24 mouse cellular contexts compared by ENCODE assay signal in genomic region chr1:182112385-182112784, GRCm38 (mm10). TPM values are rescaled to one million over a fixed set of nuclear protein-coding genes. Genes with fewer than 3 reads are reported as not detected.
DNase-seq lines count a peak whose midpoint lies in the region; ATAC-seq and TF ChIP-seq lines count a peak whose summit lies in the region.
"Had no signal": no experiment of that assay in that cellular context is flagged by ENCODE, and none has a peak within 500 bp of the region (broad histone marks: within the 10 kb centered on the region; RNA-seq: fewer than 3 reads in every experiment).

No protein-coding gene starts in this region.

- no peak for DNase-seq in heart, embryonic 10.5 days (ENCODE audit: low spot score)
- DNase-seq in CH12.LX (ENCODE audit: extremely low read depth) (peak; percentile 61), R1 (ENCODE audit: low read depth, low spot score) (peak; percentile 54)
- DNase-seq in B cell, adult 2 months, result no peak
- no peak for DNase-seq in kidney, adult 18-20 months
- DNase-seq: forebrain, postnatal 0 days; gastrocnemius, postnatal 25 days had no signal

- no peak; the same call in none of the 2 replicates for TF ChIP-seq RAD21 in CH12.LX (IDR thresholded peaks at IDR 0.05; ENCODE audit: low read depth, low read length)

- H3K27ac ChIP-seq in heart, embryonic 10.5 days, result peak overlapping the region; percentile 60; the same call in 1 of the 2 replicates
- H3K27ac ChIP-seq in heart, embryonic 12.5 days (ENCODE audit: poor library complexity, severe bottlenecking), result no peak overlapping the region
- no peak overlapping the region for H3K27ac ChIP-seq in intestine, embryonic 15.5 days
- no peak overlapping the region for H3K27ac ChIP-seq in intestine, embryonic 16.5 days (ENCODE audit: low read length)
- peak overlapping the region; percentile 99 for H3K27ac ChIP-seq in CH12.LX (ENCODE audit: insufficient read depth, low read depth)
- H3K27ac ChIP-seq: forebrain, embryonic 12.5 days; hindbrain, embryonic 12.5 days; hindbrain, postnatal 0 days had no signal

- no peaks in the 10 kb centered on the region for H3K36me3 ChIP-seq in heart, embryonic 10.5 days
- no peaks in the 10 kb centered on the region for H3K36me3 ChIP-seq in heart, embryonic 12.5 days
- H3K36me3 ChIP-seq in intestine, embryonic 15.5 days, result no peaks in the 10 kb centered on the region
- H3K36me3 ChIP-seq in intestine, embryonic 16.5 days (ENCODE audit: control insufficient read depth, insufficient read depth, low read length), result no peaks in the 10 kb centered on the region
- H3K36me3 ChIP-seq in CH12.LX (replicated peaks in 1 of 2; ENCODE audit: control insufficient read depth in 1 of 2, insufficient read depth in 1 of 2, low read length in 1 of 2), result no peaks in the 10 kb centered on the region
- H3K36me3 ChIP-seq: forebrain, embryonic 12.5 days; G1E; heart, embryonic 15.5 days; hindbrain, embryonic 12.5 days had no signal

- H3K4me3 ChIP-seq in heart, embryonic 10.5 days, result no peak overlapping the region
- no peak overlapping the region for H3K4me3 ChIP-seq in heart, embryonic 12.5 days
- H3K4me3 ChIP-seq in intestine, embryonic 15.5 days (replicated peaks), result no peak overlapping the region
- no peak overlapping the region for H3K4me3 ChIP-seq in intestine, embryonic 16.5 days (ENCODE audit: low read length)
- H3K4me3 ChIP-seq in CH12.LX (replicated peaks in 1 of 3; ENCODE audit: low read depth in 2 of 3, low read length in 2 of 3, poor library complexity in 1 of 3), result no peak overlapping the region
- H3K4me3 ChIP-seq: forebrain, embryonic 12.5 days; gastrocnemius, adult 2 months; heart, embryonic 15.5 days; hindbrain, embryonic 12.5 days had no signal

- no peak for ATAC-seq in heart, embryonic 12.5 days (ENCODE audit: insufficient number of reproducible peaks, low FRiP score)
- peak; percentile 21; the same call in 1 of the 2 replicates for ATAC-seq in intestine, embryonic 15.5 days
- no peak; the same call in 1 of the 2 replicates for ATAC-seq in intestine, embryonic 16.5 days
- ATAC-seq: activated CD4-positive, CD25-positive, alpha-beta regulatory T cell, adult 4 months; forebrain, postnatal 0 days; hindbrain, postnatal 0 days had no signal

- 82% methylated on average over 15 of the region's 15 CpGs for WGBS in heart, embryonic 10.5 days
- WGBS in heart, embryonic 12.5 days, result 81% methylated on average over 15 of the region's 15 CpGs
- WGBS in intestine, embryonic 15.5 days, result 69% methylated on average over 15 of the region's 15 CpGs
- WGBS in intestine, embryonic 16.5 days, result 78% methylated on average over 15 of the region's 15 CpGs

- H3K79me2 ChIP-seq in CH12.LX (replicated peaks; ENCODE audit: control insufficient read depth, extremely low read depth, insufficient read depth, poor library complexity, severe bottlenecking), result no peaks in the 10 kb centered on the region

- TF ChIP-seq CTCF in CH12.LX (conservative IDR thresholded peaks at IDR 0.05 in 1 of 2, IDR thresholded peaks at IDR 0.05 in 1 of 2; ENCODE audit: low read depth in 2 of 2, low read length in 2 of 2), result no peak

- H3K4me1 ChIP-seq in heart, embryonic 10.5 days, result peaks cover 55% of the 10 kb centered on the region
- H3K4me1 ChIP-seq in heart, embryonic 12.5 days (replicated peaks), result peaks cover 50% of the 10 kb centered on the region
- peaks cover 10% of the 10 kb centered on the region; the same call in 1 of the 2 replicates for H3K4me1 ChIP-seq in intestine, embryonic 15.5 days (replicated peaks)
- 0 out of 2 replicates have a peak, but pooled peaks cover 4% of the 10 kb centered on the region for H3K4me1 ChIP-seq in intestine, embryonic 16.5 days (ENCODE audit: control insufficient read depth, insufficient read depth, low read length)
- peaks cover 41 to 58% of the 10 kb centered on the region in 2 experiments for H3K4me1 ChIP-seq in CH12.LX (ENCODE audit: control insufficient read depth in 1 of 2, insufficient read depth in 2 of 2)

- H3K9ac ChIP-seq in heart, embryonic 12.5 days, result no peak overlapping the region
- no peak overlapping the region for H3K9ac ChIP-seq in intestine, embryonic 15.5 days
- H3K9ac ChIP-seq in intestine, embryonic 16.5 days (ENCODE audit: low read depth, low read length), result no peak overlapping the region
- H3K9ac ChIP-seq in CH12.LX (ENCODE audit: insufficient read depth, low read depth), result peak overlapping the region; percentile 50; the same call in 1 of the 2 replicates
- H3K9ac ChIP-seq: forebrain, embryonic 12.5 days; forebrain, postnatal 0 days; hindbrain, embryonic 12.5 days had no signal

- H3K27me3 ChIP-seq in heart, embryonic 10.5 days (ENCODE audit: insufficient read depth, poor library complexity, severe bottlenecking), result no peaks in the 10 kb centered on the region
- no peaks in the 10 kb centered on the region for H3K27me3 ChIP-seq in heart, embryonic 12.5 days (replicated peaks)
- no peaks in the 10 kb centered on the region for H3K27me3 ChIP-seq in intestine, embryonic 15.5 days (replicated peaks)
- no peaks in the 10 kb centered on the region for H3K27me3 ChIP-seq in intestine, embryonic 16.5 days (replicated peaks; ENCODE audit: control insufficient read depth, insufficient read depth, low read length)
- H3K27me3 ChIP-seq in CH12.LX (replicated peaks), result no peaks in the 10 kb centered on the region
- H3K27me3 ChIP-seq: heart, embryonic 15.5 days; hindbrain, embryonic 12.5 days had no signal

- TF ChIP-seq POLR2A in CH12.LX (IDR thresholded peaks at IDR 0.05; ENCODE audit: low read depth, low read length), result no peak; the same call in 1 of the 2 replicates

- no peak for TF ChIP-seq EP300 in CH12.LX (IDR thresholded peaks at IDR 0.05; ENCODE audit: low read length)

- dilution Hi-C loops in CH12.LX (cut with MboI; ENCODE audit: extremely low pct_ligation_motif_present, extremely low pct_unique_long_range_greater_than_20kb, low sequenced_read_pairs), result no loop called here

- H3K4me2 ChIP-seq in heart, embryonic 12.5 days, result no peak overlapping the region
- no peak overlapping the region for H3K4me2 ChIP-seq in intestine, embryonic 15.5 days (replicated peaks)
- H3K4me2 ChIP-seq in intestine, embryonic 16.5 days (ENCODE audit: low read depth, low read length), result no peak overlapping the region
- peak overlapping the region; percentile 48 for H3K4me2 ChIP-seq in CH12.LX (ENCODE audit: insufficient read depth, low read depth, poor library complexity, severe bottlenecking)
- H3K4me2 ChIP-seq: forebrain, embryonic 12.5 days; heart, embryonic 15.5 days; hindbrain, embryonic 12.5 days had no signal

- in situ Hi-C loops in CH12.LX (cut with MboI; ENCODE audit: low pct_ligation_motif_present, low pct_unique_long_range_greater_than_20kb, low sequenced_read_pairs), result loop anchor here (10.0 kb wide), 1 partner anchor 388 kb away; no protein-coding TSS in a partner anchor

- H3K9me3 ChIP-seq in heart, embryonic 10.5 days, result no peaks in the 10 kb centered on the region
- H3K9me3 ChIP-seq in heart, embryonic 12.5 days (replicated peaks), result no peaks in the 10 kb centered on the region
- no peaks in the 10 kb centered on the region for H3K9me3 ChIP-seq in intestine, embryonic 15.5 days
- H3K9me3 ChIP-seq in intestine, embryonic 16.5 days (ENCODE audit: control insufficient read depth, low read length), result no peaks in the 10 kb centered on the region
- H3K9me3 ChIP-seq in CH12.LX (replicated peaks; ENCODE audit: low read length), result no peaks in the 10 kb centered on the region
- H3K9me3 ChIP-seq: forebrain, embryonic 12.5 days; G1E; heart, embryonic 15.5 days; hindbrain, embryonic 12.5 days had no signal

TF ChIP-seq in CH12.LX, 34 proteins besides CTCF, POLR2A, EP300 and RAD21:
- TF ChIP-seq NRF1 (IDR thresholded peaks at IDR 0.05; ENCODE audit: low read depth, low read length) (no peak), CHD2 (IDR thresholded peaks at IDR 0.05; ENCODE audit: low read length) (no peak), BHLHE40 (IDR thresholded peaks at IDR 0.05; ENCODE audit: low read depth, low read length) (peak; percentile 62), MYC (IDR thresholded peaks at IDR 0.05; ENCODE audit: low read depth, low read length) (0 out of 2 replicates have a peak, but pooled peaks have one; percentile 11), TCF12 (IDR thresholded peaks at IDR 0.05; ENCODE audit: low read depth, low read length) (no peak), ZC3H11A (IDR thresholded peaks at IDR 0.05; ENCODE audit: low read depth, low read length) (no peak), NELFE (IDR thresholded peaks at IDR 0.05; ENCODE audit: low read depth, low read length) (no peak), ZKSCAN1 (IDR thresholded peaks at IDR 0.05; ENCODE audit: borderline replicate concordance, low read depth, low read length) (no peak), MAFK (IDR thresholded peaks at IDR 0.05; ENCODE audit: insufficient replicate concordance, low read length) (no peak), JUND (conservative IDR thresholded peaks at IDR 0.05; ENCODE audit: low read depth, low read length) (no peak), MXI1 (IDR thresholded peaks at IDR 0.05; ENCODE audit: low read depth, low read length) (no peak), RCOR1 (conservative IDR thresholded peaks at IDR 0.05; ENCODE audit: low read depth, low read length) (no peak), SMC3 (IDR thresholded peaks at IDR 0.05; ENCODE audit: low read depth, low read length) (no peak), CHD1 (IDR thresholded peaks at IDR 0.05; ENCODE audit: low read depth, low read length) (no peak)

RNA-seq across cellular contexts. Expression of gene Srp9, which starts 12.2 kb away (rescaled TPM):
- polyA plus RNA-seq in heart, embryonic 10.5 days (2016; fragmentation: Nextera tagmentation; extraction: Ambion mirVana), result 121 and 128 TPM in 2 replicates
- polyA plus RNA-seq in heart, embryonic 12.5 days (2016; fragmentation: Nextera tagmentation; extraction: Ambion mirVana), result 122 and 123 TPM in 2 replicates
- polyA plus RNA-seq in intestine, embryonic 15.5 days (2015; fragmentation: Nextera tagmentation; extraction: Ambion mirVana), result 144 and 173 TPM in 2 replicates
- polyA plus RNA-seq in intestine, embryonic 16.5 days (2015; fragmentation: Nextera tagmentation; extraction: Ambion mirVana), result 135 and 142 TPM in 2 replicates
- 135 and 154 TPM in 2 replicates for total RNA-seq in CH12.LX (2012; rRNA removed)
- 221 and 235 TPM in 2 replicates for total RNA-seq in CH12.LX (2014; rRNA removed)
- polyA plus RNA-seq in CH12.LX (2012; ENCODE audit: insufficient read length, low read depth), result 138 and 153 TPM in 2 replicates

RNA-seq across cellular contexts. Expression of gene Vmn1r1, which starts 51.9 kb away (rescaled TPM):
- not detected in 2 replicates for polyA plus RNA-seq in heart, embryonic 10.5 days (2016; fragmentation: Nextera tagmentation; extraction: Ambion mirVana)
- polyA plus RNA-seq in heart, embryonic 12.5 days (2016; fragmentation: Nextera tagmentation; extraction: Ambion mirVana), result not detected in 2 replicates
- not detected in 2 replicates for polyA plus RNA-seq in intestine, embryonic 15.5 days (2015; fragmentation: Nextera tagmentation; extraction: Ambion mirVana)
- polyA plus RNA-seq in intestine, embryonic 16.5 days (2015; fragmentation: Nextera tagmentation; extraction: Ambion mirVana), result not detected in 2 replicates
- total RNA-seq in CH12.LX (2012; rRNA removed) (not detected in 2 replicates), CH12.LX (2014; rRNA removed) (not detected in 2 replicates)
- polyA plus RNA-seq in CH12.LX (2012; ENCODE audit: insufficient read length, low read depth), result not detected in 2 replicates
- total RNA-seq: adrenal gland, adult 18-20 months; adrenal gland, postnatal 14 days; forebrain, postnatal 0 days; gastrocnemius, adult 2 months; gastrocnemius, postnatal 25 days; granulocyte monocyte progenitor cell, adult 5-6 weeks; heart, postnatal 4 days; hindbrain, postnatal 0 days had no signal
- polyA plus RNA-seq: activated CD4-positive, CD25-positive, alpha-beta regulatory T cell, adult 4 months; embryonic facial prominence, embryonic 11.5 days; forebrain, embryonic 12.5 days; forebrain, postnatal 0 days; G1E; heart, embryonic 15.5 days; hindbrain, embryonic 12.5 days; hindbrain, postnatal 0 days; intestine, embryonic 14.5 days; kidney, embryonic 16.5 days had no signal

Comparison
In these comparisons a context has a peak if more than half of its experiments do, and no peak if none do; other contexts are left out.
1. H3K27ac ChIP-seq: peak in heart, embryonic 10.5 days (single experiment) and CH12.LX (single experiment); none in heart, embryonic 12.5 days (single experiment), intestine, embryonic 15.5 days (single experiment) and intestine, embryonic 16.5 days (single experiment).
2. DNase-seq: peak in CH12.LX (single experiment) and R1 (single experiment); none in heart, embryonic 10.5 days (single experiment), B cell, adult 2 months (0 of 2) and kidney, adult 18-20 months (single experiment).